Mouse (Mus musculus) B cell, adult 2 months (primary cell): ENCODE measurements around the gene Glrp1.

Source experiments
- DNase-seq, 2 experiments: peaks; one replicate each; pipeline ENCODE4 v3.0.0; 2022

Glrp1 gene

DNA sequence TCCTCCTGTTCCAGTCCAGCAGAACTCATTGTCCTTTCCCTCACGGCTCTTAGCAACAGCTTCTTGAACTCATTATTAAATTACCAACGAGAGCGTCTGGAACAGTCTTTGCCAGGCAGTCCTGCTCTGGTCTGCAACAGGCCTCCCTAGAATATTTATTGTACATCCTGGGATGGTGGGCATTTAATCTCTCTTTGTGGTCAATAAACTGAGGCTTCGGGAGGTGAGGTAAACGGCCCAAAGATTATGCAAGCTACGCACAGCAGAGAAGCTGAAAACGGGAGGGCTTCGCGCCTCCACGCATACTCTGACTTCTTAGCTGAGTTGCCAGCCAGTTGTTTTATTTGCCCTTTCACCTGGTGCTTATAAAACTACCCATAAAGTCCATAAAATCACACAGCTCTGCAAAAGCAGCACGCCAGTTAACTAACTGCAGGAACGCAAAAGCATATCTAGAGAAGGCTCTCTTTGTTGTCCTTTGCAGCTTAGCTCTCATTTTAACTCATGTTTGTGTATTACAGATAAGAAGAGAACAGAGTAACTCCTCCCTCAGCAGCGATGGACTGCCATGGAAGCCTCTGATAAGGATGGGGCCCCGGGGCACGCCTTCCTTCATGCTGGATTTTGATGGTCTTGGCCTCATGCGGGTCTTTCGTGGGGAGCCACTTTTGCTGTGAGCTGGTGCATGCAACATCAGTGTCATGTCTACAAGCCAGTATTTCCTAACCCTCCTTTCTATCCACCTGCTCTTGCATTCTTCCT is 18.1 kb downstream of the Glrp1 start:
- no peak for DNase-seq

DNA sequence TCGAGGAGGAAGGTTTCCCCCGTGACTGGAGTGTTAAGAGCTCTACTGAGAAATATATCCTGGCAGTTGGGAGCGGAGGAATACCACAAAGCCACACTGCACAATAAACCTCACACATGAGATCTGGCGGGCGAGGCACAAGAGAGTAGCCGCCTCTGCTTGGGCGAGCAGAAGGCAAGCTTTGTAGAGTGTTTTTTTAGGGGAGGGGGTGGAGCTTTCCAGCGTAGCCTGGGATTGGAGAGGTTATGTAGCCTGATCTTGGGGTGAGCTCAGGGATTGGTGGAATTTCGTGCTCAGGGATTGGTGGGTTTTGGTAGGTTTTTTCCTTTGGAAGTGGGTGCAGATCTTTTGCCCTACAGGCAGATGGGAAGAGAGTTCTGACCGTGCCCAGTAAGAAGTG is 19.7 kb downstream of the Glrp1 start:
- DNase-seq = no peak

DNA sequence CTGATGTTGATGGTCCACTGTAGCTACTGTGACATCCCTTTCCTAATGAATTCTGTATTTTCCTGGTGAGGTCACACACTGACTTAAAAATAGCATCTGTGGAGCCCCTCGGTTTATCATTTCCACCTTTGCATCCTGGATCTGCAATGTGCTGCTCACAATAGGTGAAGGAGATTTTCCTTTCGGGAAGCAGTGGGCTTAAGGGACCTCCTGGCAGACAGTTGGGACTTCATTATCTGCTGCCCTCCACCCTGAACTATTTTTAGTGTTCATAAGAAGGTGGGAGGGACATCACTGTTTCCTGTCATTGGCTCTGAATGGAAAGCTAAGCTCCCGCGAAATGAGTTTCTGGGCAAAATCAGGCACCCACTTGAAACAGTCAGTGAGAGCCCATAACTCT is 20.9 kb downstream of the Glrp1 start:
- DNase-seq = no peak

DNA sequence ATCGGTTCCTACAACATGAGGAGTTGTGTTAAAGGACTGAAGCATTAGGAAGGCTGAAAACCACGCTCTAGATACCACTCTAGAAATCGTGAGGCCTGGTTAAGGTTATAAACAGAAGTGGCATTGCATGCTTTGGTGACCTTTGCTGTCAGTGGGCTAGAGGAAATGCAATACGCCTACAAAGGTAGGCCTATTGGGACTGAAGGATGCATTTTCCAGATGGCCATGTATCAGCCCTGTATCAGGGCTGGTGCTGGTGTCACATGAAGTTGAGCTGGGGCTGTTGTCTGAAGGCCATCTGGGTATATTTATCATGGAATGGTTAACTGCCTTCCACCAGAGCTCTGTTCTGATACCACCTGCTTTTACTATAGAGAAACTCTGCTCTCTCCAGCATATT is 23.5 kb downstream of the Glrp1 start:
- DNase-seq = no peak

DNA sequence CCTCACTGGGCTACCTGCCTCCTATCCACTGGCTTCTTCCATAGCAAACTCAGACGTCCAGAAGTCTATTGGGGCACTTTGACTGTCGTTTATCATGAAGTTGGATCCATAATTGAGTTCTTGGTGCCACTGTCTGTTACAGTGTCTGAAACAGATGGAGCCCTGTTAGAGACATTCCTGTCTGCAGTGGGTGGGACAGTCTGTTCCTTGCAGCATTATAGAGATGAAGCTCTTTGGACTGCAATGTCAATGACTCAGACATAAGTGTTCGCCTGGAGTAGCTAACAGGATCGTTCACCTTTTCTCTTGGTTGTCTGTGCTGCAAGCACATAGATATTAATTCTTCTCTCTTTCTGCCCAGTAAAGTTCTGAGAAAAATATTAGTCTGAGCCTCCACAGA is 25.8 kb downstream of the Glrp1 start:
- DNase-seq = no peak

DNA sequence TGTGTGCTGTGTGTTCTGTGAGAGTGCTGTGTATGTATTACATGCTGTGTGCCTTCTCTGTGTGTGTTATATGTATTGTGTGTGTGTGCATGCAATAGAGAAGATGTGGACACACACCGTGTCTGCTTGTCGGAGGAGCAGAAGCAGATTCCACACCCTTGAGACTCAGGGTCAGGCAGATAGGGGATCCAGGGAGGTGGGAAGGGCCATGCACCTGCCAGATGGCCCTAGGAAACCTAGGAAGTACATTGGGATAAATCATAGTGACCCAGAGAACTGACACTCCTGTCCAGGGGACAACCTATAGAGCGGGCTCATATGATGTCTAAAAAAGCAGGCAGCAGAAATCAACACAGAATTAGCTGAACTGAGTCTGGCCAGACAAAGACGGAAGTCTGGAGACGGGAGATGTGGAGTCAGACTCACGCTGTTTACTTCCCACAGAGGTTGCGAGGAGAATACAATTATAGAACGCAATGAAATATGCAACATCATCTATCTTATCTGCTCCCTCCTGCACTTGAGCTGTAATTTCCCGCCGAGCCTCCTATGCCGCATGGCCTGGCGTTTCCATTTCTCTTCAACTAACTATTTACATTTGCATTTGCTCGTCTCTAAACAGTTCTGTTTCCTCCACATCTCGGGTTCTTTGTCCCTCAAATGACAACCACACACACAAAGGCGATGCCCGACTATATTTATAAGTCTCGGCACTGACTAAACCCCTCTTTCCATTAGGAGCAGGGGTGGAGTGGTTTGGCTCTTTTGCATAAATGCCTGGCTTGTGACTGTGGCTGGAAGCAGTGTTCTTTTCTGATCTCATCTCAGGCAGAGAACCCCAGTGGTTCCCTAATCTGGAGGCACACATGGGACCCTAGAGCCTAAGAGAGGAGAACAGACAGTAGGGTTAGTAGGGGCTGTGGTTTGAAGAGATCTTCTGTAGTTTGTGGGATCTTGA is 27.4 kb downstream of the Glrp1 start:
- DNase-seq = no peak

DNA sequence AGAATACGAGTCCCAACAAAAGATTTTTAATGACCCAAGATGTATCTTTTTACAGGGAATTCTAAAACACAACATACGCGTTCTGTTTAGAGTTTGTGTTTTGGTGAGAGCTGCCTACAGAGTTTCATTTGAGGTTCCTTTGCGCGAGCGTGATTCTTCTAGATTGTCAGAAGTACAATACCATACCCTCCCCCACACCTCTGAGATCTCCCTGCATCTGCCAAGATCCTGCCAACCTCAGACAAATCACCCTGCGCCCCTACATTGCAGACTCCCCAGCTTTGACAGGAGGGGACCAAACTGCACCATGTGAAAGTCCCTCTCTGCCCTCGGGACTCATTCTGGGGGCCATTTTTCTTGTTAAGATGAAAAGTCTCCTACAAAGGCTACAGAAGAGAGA is 29.3 kb downstream of the Glrp1 start:
- DNase-seq = no peak

- DNase-seq = no peak
Measured at GRCm38 (mm10) chr1:88478205-88478604, 31.7 kb downstream of the Glrp1 start.

DNA sequence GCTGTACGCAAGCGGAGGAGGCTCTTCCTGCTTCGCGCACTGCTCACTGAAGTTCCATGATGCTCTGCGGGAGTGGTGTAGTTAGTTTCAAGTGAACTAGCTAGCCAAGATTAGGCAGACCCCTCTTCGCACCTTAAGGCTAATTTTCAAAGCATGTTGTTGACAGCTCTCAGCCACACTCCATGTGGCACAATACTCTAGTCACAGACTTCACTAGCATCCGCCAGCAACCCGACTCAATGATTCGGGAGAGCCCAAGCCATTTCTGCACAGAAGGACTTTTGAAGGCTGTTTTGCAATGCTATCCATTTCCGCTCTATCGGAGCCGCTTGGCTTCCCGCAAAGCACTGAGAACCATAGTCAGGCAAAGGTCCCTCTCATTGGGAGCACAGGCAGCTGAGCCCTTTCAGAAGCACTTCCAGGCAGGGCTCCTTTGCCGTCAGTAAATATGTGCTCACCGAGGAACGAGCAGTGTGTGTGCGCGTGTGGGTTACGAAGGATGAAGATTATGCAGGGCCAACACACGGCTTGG is 33.2 kb downstream of the Glrp1 start:
- DNase-seq = no peak

DNA sequence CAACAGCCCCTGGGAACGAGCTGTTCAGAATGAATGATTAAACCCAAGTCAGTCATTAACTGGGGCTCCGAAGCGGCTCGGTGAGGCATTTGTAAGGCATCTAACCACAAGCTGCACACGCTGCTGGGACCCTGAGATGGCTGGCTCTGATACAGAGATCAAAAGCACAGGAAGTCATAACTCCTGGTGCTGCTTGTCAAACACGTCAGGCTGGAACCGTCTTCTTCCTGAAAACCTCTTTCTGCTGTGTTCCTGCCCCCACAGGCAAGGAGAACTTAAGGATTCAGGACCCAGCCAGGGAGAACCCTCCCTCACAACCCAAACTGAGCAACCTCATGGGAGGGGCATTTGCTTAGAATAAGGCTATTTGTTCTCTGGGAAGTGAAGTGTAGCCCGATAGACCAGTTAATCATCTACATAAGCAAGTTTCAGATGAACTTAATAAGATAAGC is 34.3 kb downstream of the Glrp1 start:
- no peak for DNase-seq

- DNase-seq = no peak
Measured at GRCm38 (mm10) chr1:88474598-88474997, 35.3 kb downstream of the Glrp1 start.

GRCm38 (mm10) chr1:88473899-88474298 is 36.0 kb downstream of the Glrp1 start:
- DNase-seq = no peak

DNA sequence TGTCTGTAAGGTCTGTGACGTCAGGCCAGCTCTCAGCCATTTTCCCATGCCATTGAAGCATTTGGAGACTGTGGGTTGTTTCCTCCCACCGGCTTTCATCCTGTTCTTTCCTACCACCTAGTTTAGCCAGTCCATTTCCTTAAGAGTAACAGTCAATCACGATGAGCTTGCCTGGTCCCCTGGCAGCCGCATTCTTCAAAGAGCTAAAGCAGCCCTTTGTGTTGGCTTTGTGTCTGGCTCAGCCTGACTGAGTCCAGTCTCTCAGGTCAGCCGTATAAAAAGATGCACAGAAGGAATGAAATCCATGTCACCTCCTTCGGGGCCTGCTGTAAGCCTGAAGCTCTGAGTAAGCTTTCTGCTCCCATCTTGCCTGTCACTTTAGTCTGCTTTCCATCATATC is 37.6 kb downstream of the Glrp1 start:
- no peak for DNase-seq

GRCm38 (mm10) chr1:88469746-88470145 is 40.1 kb downstream of the Glrp1 start:
- no peak for DNase-seq

GRCm38 (mm10) chr1:88468335-88468734 is 41.5 kb downstream of the Glrp1 start:
- no peak for DNase-seq

- DNase-seq = no peak
Measured at GRCm38 (mm10) chr1:88467866-88468265, 42.0 kb downstream of the Glrp1 start.

DNA sequence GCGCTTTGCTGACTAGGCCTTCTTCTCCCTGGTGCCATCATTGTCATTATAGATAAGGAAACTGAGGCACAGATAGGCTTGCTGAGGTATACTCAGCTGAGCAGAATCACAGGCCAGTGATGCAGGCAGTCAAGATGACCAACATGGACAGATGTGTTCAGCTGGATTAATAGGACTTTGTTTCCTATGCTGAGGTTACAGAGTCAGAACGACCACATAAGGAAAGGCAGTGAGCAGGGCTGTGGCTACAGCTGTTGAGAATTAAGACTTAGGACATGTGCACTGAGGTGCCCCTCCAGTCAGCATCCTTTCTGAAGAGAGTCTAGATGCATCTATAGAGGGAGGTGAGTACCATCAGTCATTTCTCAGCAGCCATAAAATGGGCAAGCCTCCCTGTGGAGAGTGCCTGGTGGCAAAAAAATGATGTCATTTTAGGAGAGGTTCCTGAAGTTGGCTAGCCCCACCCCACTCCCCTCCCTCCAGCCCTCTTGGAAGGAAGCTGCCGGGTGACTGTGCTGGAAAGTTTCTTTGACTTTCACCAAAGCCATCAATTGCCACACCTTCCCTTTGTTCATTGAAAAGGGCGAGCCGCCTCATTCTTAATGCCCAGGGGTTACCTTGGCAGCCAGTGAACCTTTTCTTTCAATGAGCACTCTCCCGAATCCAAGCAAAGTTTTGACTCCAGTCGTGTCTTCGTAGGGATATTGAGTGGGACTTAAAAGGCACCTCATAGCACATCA is 43.4 kb downstream of the Glrp1 start:
- DNase-seq = no peak

DNA sequence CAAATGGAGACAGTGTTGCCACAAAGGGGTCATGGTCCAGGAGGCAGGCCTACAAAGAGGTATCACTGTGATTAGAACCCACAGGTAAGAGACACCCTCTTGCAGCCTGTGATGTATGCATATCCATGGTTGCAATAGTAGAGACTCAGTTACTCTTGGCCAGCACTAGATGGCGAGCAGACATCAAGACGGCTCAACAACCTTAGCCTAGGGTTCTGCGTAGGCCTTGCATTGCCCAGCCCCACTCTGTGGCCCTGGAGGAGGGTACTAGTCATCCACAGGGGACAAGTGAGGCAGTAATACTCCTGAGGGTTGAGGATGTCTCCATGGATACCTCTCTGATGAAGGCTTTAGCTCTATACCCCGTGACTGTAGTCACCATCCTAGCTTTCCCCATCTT is 44.1 kb downstream of the Glrp1 start:
- DNase-seq = no peak

DNA sequence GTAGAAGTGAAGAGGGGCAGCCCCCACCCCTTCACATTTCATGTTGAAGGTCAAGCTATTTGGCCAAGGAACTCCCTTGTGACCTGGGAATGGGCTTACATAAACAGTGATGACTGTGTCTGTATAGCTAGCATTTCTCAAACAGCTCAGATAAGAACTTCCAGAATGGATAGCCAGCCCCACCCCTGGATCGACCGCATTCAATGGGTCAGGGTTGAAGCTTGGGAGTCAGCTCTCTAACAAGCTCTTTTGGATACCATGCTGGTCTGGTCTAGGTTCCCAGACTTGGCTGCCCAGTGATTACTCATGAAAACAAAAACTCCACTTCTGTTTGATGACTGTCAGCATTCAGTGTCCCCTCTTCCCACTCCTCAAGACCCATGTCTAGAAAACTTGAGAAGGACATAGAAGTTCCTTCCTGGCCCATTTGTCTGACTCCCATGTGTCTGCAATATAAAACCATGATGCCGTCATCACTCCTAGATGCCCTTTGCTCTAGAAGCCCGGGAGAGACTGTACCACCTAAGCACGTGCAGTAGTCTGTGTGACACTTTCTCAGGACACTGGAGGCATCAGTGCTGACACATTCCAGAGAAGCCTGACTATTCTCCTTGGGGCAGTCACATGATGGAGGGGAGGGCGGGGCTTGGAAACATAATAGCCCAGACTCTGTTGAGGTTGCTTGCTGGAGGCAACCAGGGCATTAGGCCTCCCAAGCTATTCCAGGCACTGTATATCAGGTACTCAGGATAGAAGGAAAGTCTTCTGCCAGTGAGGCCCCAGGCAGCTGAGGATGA is 45.6 kb downstream of the Glrp1 start:
- DNase-seq = no peak

DNA sequence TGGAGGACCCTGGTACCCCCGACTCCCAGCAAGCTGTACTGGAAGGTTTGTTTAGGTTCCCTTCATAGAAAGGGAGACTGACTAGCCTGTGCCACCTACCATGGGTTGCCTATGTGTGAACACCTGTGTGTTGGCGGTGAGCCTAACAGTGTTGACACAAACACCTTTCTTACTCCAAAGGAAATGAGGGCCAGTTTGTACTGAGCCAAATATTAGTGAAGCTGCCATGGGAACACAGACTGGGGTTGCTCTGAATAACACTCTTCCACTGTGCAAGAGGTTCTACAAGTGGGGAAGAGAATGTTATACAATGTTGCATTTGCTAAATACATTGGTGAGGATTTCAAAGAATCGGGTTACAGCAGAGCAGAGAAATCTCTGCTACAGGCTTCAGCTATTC is 46.6 kb downstream of the Glrp1 start:
- DNase-seq = no peak

GRCm38 (mm10) chr1:88462484-88462883 is 47.4 kb downstream of the Glrp1 start:
- DNase-seq = no peak

DNA sequence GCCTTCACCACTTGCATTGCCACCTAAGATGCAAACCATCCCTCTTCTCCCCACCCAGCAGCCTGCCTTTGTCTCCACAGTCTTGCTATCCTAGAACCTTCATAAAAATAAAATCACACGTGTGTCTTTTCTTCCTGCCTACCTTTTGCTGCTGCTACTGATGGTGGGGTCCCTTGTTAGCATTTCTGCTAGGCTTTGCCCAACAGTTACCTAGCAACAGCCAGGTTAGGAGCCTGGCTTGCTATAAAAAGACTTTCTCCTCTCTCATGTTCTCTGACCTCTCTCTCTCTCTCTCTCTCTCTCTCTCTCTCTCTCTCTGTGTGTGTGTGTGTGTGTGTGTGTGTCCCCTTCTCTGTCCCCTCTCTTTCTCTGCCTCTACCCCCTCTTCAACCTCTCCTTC is 48.8 kb downstream of the Glrp1 start:
- no peak for DNase-seq
